Mouse (Mus musculus): ENCODE measurements around the gene Efcab3. TPM values are rescaled to one million over a fixed set of nuclear protein-coding genes. Genes with fewer than 3 reads are reported as not detected.
"Not testable (repeated sequence)": the region's sequence is repeated elsewhere in the genome, so short reads cannot be mapped to it uniquely, and the experiment has no call there.

The Efcab3 gene
- polyA plus RNA-seq (2014; fragmentation: Nextera tagmentation; extraction: Ambion mirVana) = 0.32 TPM in 1 of 2 replicates, not detected in the other

- no peaks in the 10 kb centered on the region for H3K36me3 ChIP-seq (ENCODE audit: control insufficient read depth, insufficient read depth, low read length)
- no peak within 1 kb of the TSS for H3K4me3 ChIP-seq (ENCODE audit: low read depth, low read length)
- no peak within 1 kb of the TSS for H3K4me2 ChIP-seq
- no peak within 1 kb of the TSS for H3K27ac ChIP-seq (ENCODE audit: low read depth, low read length)
- H3K9ac ChIP-seq (ENCODE audit: low read depth, low read length) = no peak within 1 kb of the TSS
- no peak for ATAC-seq (replicated peaks; ENCODE audit: low FRiP score)
- no peaks in the 10 kb centered on the region for H3K27me3 ChIP-seq (replicated peaks; ENCODE audit: control insufficient read depth, insufficient read depth, low read length)
- DNase-seq (ENCODE audit: low spot score) = no peak
- WGBS = 77% methylated on average over 5 of the region's 5 CpGs
- no peaks in the 10 kb centered on the region for H3K4me1 ChIP-seq (replicated peaks; ENCODE audit: control insufficient read depth, insufficient read depth, low read length)
- no peaks in the 10 kb centered on the region for H3K9me3 ChIP-seq (ENCODE audit: control insufficient read depth, low read length)
These were observed at the start of gene Efcab3 for GRCm38 (mm10) chr11:105063292-105063691. Gene Efcab3, plus strand, starts transcription at chr11:105063592.

GRCm38 (mm10) chr11:105021071-105021470 lies 42.3 kb upstream of the Efcab3 start:
- 54% methylated on average over 7 of the region's 7 CpGs for WGBS
- Histone ChIP-seq H3K27ac (ENCODE audit: low read depth, low read length) (no peak overlapping the region), H3K27me3 (replicated peaks; ENCODE audit: control insufficient read depth, insufficient read depth, low read length) (no peaks in the 10 kb centered on the region), H3K4me1 (replicated peaks; ENCODE audit: control insufficient read depth, insufficient read depth, low read length) (no peaks in the 10 kb centered on the region), H3K9ac (ENCODE audit: low read depth, low read length) (no peak overlapping the region), H3K36me3 (ENCODE audit: control insufficient read depth, insufficient read depth, low read length) (no peaks in the 10 kb centered on the region), H3K9me3 (ENCODE audit: control insufficient read depth, low read length) (no peaks in the 10 kb centered on the region), H3K4me2 (no peak overlapping the region), H3K4me3 (ENCODE audit: low read depth, low read length) (no peak overlapping the region)
- ATAC-seq (replicated peaks; ENCODE audit: low FRiP score) (peak; percentile 85), DNase-seq (ENCODE audit: low spot score) (no peak)

- DNase-seq (ENCODE audit: low spot score) = peak; percentile 69
- Histone ChIP-seq H3K9me3 (ENCODE audit: control insufficient read depth, low read length) (no peaks in the 10 kb centered on the region), H3K27ac (ENCODE audit: low read depth, low read length) (no peak overlapping the region), H3K9ac (ENCODE audit: low read depth, low read length) (no peak overlapping the region), H3K4me3 (ENCODE audit: low read depth, low read length) (no peak overlapping the region), H3K4me1 (replicated peaks; ENCODE audit: control insufficient read depth, insufficient read depth, low read length) (peaks cover 18% of the 10 kb centered on the region), H3K4me2 (peak overlapping the region; percentile 43), H3K27me3 (replicated peaks; ENCODE audit: control insufficient read depth, insufficient read depth, low read length) (no peaks in the 10 kb centered on the region), H3K36me3 (ENCODE audit: control insufficient read depth, insufficient read depth, low read length) (no peaks in the 10 kb centered on the region)
- WGBS = 24% methylated on average over 6 of the region's 6 CpGs
- ATAC-seq (replicated peaks; ENCODE audit: low FRiP score) = peak; percentile 98
These were observed 34.5 kb upstream of the Efcab3 start for GRCm38 (mm10) chr11:105028744-105029348.

- DNase-seq (ENCODE audit: low spot score) (no peak), ATAC-seq (replicated peaks; ENCODE audit: low FRiP score) (no peak)
- no peak overlapping the region for H3K4me3 ChIP-seq (ENCODE audit: low read depth, low read length)
- peak overlapping the region; percentile 43 for H3K4me2 ChIP-seq
- no peaks in the 10 kb centered on the region for H3K27me3 ChIP-seq (replicated peaks; ENCODE audit: control insufficient read depth, insufficient read depth, low read length)
- H3K4me1 ChIP-seq (replicated peaks; ENCODE audit: control insufficient read depth, insufficient read depth, low read length) = peaks cover 18% of the 10 kb centered on the region
- H3K9ac ChIP-seq (ENCODE audit: low read depth, low read length) = no peak overlapping the region
- 68% methylated on average over 8 of the region's 8 CpGs for WGBS
- no peaks in the 10 kb centered on the region for H3K9me3 ChIP-seq (ENCODE audit: control insufficient read depth, low read length)
- H3K36me3 ChIP-seq (ENCODE audit: control insufficient read depth, insufficient read depth, low read length) = no peaks in the 10 kb centered on the region
- H3K27ac ChIP-seq (ENCODE audit: low read depth, low read length) = no peak overlapping the region
These were observed 33.9 kb upstream of the Efcab3 start for GRCm38 (mm10) chr11:105029525-105029924.

GRCm38 (mm10) chr11:105030229-105030628 lies 33.2 kb upstream of the Efcab3 start:
- ATAC-seq (replicated peaks; ENCODE audit: low FRiP score) (no peak), DNase-seq (ENCODE audit: low spot score) (no peak)
- WGBS = 70% methylated on average over 6 of the region's 6 CpGs

GRCm38 (mm10) chr11:105031103-105031502 lies 32.3 kb upstream of the Efcab3 start:
- Histone ChIP-seq H3K9me3 (ENCODE audit: control insufficient read depth, low read length) (no peaks in the 10 kb centered on the region), H3K4me3 (ENCODE audit: low read depth, low read length) (no peak overlapping the region), H3K27me3 (replicated peaks; ENCODE audit: control insufficient read depth, insufficient read depth, low read length) (no peaks in the 10 kb centered on the region), H3K9ac (ENCODE audit: low read depth, low read length) (no peak overlapping the region), H3K4me2 (no peak overlapping the region), H3K4me1 (replicated peaks; ENCODE audit: control insufficient read depth, insufficient read depth, low read length) (peaks cover 18% of the 10 kb centered on the region), H3K27ac (ENCODE audit: low read depth, low read length) (no peak overlapping the region), H3K36me3 (ENCODE audit: control insufficient read depth, insufficient read depth, low read length) (no peaks in the 10 kb centered on the region)
- DNase-seq (ENCODE audit: low spot score) (no peak), ATAC-seq (replicated peaks; ENCODE audit: low FRiP score) (no peak)
- WGBS = 58% methylated on average over 2 of the region's 2 CpGs

More at GRCm38 (mm10) chr11:105030229-105030628, 33.2 kb upstream of the Efcab3 start:
- Histone ChIP-seq H3K9me3 (ENCODE audit: control insufficient read depth, low read length) (no peaks in the 10 kb centered on the region), H3K4me3 (ENCODE audit: low read depth, low read length) (no peak overlapping the region), H3K9ac (ENCODE audit: low read depth, low read length) (no peak overlapping the region), H3K4me1 (replicated peaks; ENCODE audit: control insufficient read depth, insufficient read depth, low read length) (peaks cover 18% of the 10 kb centered on the region), H3K27ac (ENCODE audit: low read depth, low read length) (no peak overlapping the region), H3K36me3 (ENCODE audit: control insufficient read depth, insufficient read depth, low read length) (no peaks in the 10 kb centered on the region), H3K4me2 (no peak overlapping the region), H3K27me3 (replicated peaks; ENCODE audit: control insufficient read depth, insufficient read depth, low read length) (no peaks in the 10 kb centered on the region)

- DNase-seq (ENCODE audit: low spot score) = no peak
- no peaks in the 10 kb centered on the region for H3K9me3 ChIP-seq (ENCODE audit: control insufficient read depth, low read length)
- H3K27ac ChIP-seq (ENCODE audit: low read depth, low read length) = no peak overlapping the region
- H3K4me3 ChIP-seq (ENCODE audit: low read depth, low read length) = no peak overlapping the region
- H3K9ac ChIP-seq (ENCODE audit: low read depth, low read length) = no peak overlapping the region
- ATAC-seq (replicated peaks; ENCODE audit: low FRiP score) = no peak
- WGBS = 88% methylated on average over 1 of the region's 1 CpGs
- H3K4me1 ChIP-seq (replicated peaks; ENCODE audit: control insufficient read depth, insufficient read depth, low read length) = peaks cover 6% of the 10 kb centered on the region
- H3K27me3 ChIP-seq (replicated peaks; ENCODE audit: control insufficient read depth, insufficient read depth, low read length) = no peaks in the 10 kb centered on the region
- H3K4me2 ChIP-seq = no peak overlapping the region
- H3K36me3 ChIP-seq (ENCODE audit: control insufficient read depth, insufficient read depth, low read length) = no peaks in the 10 kb centered on the region
These were observed 28.3 kb upstream of the Efcab3 start for GRCm38 (mm10) chr11:105035081-105035480.

GRCm38 (mm10) chr11:105112448-105112847 lies 49.1 kb downstream of the Efcab3 start:
- H3K9ac ChIP-seq (ENCODE audit: low read depth, low read length); ATAC-seq (replicated peaks; ENCODE audit: low FRiP score); H3K4me2 ChIP-seq; H3K36me3 ChIP-seq (ENCODE audit: control insufficient read depth, insufficient read depth, low read length); H3K27ac ChIP-seq (ENCODE audit: low read depth, low read length); H3K27me3 ChIP-seq (replicated peaks; ENCODE audit: control insufficient read depth, insufficient read depth, low read length); H3K4me3 ChIP-seq (ENCODE audit: low read depth, low read length); H3K9me3 ChIP-seq (ENCODE audit: control insufficient read depth, low read length); DNase-seq (ENCODE audit: low spot score); H3K4me1 ChIP-seq (replicated peaks; ENCODE audit: control insufficient read depth, insufficient read depth, low read length): not testable (repeated sequence)
- 71% methylated on average over 22 of the region's 22 CpGs for WGBS

- Histone ChIP-seq H3K36me3 (ENCODE audit: control insufficient read depth, insufficient read depth, low read length) (no peaks in the 10 kb centered on the region), H3K27me3 (replicated peaks; ENCODE audit: control insufficient read depth, insufficient read depth, low read length) (no peaks in the 10 kb centered on the region), H3K4me2 (no peak overlapping the region), H3K4me3 (ENCODE audit: low read depth, low read length) (no peak overlapping the region), H3K9me3 (ENCODE audit: control insufficient read depth, low read length) (no peaks in the 10 kb centered on the region), H3K27ac (ENCODE audit: low read depth, low read length) (no peak overlapping the region), H3K4me1 (replicated peaks; ENCODE audit: control insufficient read depth, insufficient read depth, low read length) (0 out of 2 replicates have a peak, but pooled peaks cover 4% of the 10 kb centered on the region), H3K9ac (ENCODE audit: low read depth, low read length) (no peak overlapping the region)
- DNase-seq (ENCODE audit: low spot score) (no peak), ATAC-seq (replicated peaks; ENCODE audit: low FRiP score) (no peak)
- WGBS = 79% methylated on average over 7 of the region's 7 CpGs
These were observed 54.4 kb downstream of the Efcab3 start for GRCm38 (mm10) chr11:105117814-105118213.

All from liver, embryonic 11.5 days (tissue).